Mouse (Mus musculus) myocyte (in vitro differentiated cells): ENCODE measurements at regions not wholly inside any gene's neighbourhood (a gene's known extent, or its start where the extent isn't known, plus 50 kb on each side); places are given as distances from the start of the nearest gene placed in this dataset.

Experiments used
- H3K27me3 ChIP-seq: one replicate; pipeline ENCODE4 v1.6.1; 2011; ENCODE audit not compliant: control insufficient read depth, insufficient read depth, insufficient read length
- H3K36me3 ChIP-seq: one replicate; pipeline ENCODE4 v1.6.1; 2011; ENCODE audit not compliant: control insufficient read depth, insufficient read depth
- H3K4me2 ChIP-seq: one replicate; pipeline ENCODE4 v1.6.1; 2011; ENCODE audit warnings: low read depth, control low read depth
- H3K4me3 ChIP-seq: one replicate; pipeline ENCODE4 v1.5.1; 2011; ENCODE audit warnings: mild to moderate bottlenecking, control low read depth, moderate library complexity
- H3K79me2 ChIP-seq: one replicate; pipeline ENCODE4 v1.6.1; 2011; ENCODE audit not compliant: control insufficient read depth, insufficient read depth
- H3ac ChIP-seq: one replicate; pipeline ENCODE4 v1.6.1; 2011; ENCODE audit not compliant: control insufficient read depth, insufficient read length
- CEBPB ChIP-seq: IDR thresholded peaks from 2 replicates; pipeline ENCODE4 v1.6.1; 2011; ENCODE audit warnings: mild to moderate bottlenecking, moderate library complexity; ENCODE audit not compliant: poor library complexity, insufficient read depth, severe bottlenecking
- E2F4 ChIP-seq: IDR thresholded peaks from one replicate; pipeline ENCODE4 v1.6.1; 2011; ENCODE audit warnings: mild to moderate bottlenecking, control low read depth, moderate library complexity; ENCODE audit not compliant: insufficient read depth
- MAX ChIP-seq: IDR thresholded peaks from one replicate; pipeline ENCODE4 v1.6.1; 2011; ENCODE audit warnings: low read depth, mild to moderate bottlenecking, control low read depth
- MYOD1 ChIP-seq, 3 experiments: IDR thresholded peaks; one replicate each; pipeline ENCODE4 v1.6.1; 2011; ENCODE audit warnings: control low read depth in 2 of 3, low read depth in 2 of 3, mild to moderate bottlenecking in 2 of 3, moderate library complexity in 1 of 3; ENCODE audit not compliant: insufficient read length in 2 of 3, control insufficient read depth in 1 of 3
- MYOG ChIP-seq, 3 experiments: IDR thresholded peaks; one replicate each; pipeline ENCODE4 v1.6.1; 2011; ENCODE audit warnings: control low read depth in 2 of 3, low read depth in 2 of 3, mild to moderate bottlenecking in 2 of 3; ENCODE audit not compliant: insufficient read length in 2 of 3, control insufficient read depth in 1 of 3, insufficient read depth in 1 of 3
- POLR2A ChIP-seq: IDR thresholded peaks from one replicate; pipeline ENCODE4 v1.6.1; 2011; ENCODE audit warnings: low read depth, mild to moderate bottlenecking, control low read depth, moderate library complexity; ENCODE audit not compliant: insufficient read length
- POLR2AphosphoS2 ChIP-seq: IDR thresholded peaks from one replicate; pipeline ENCODE4 v1.6.1; 2011; ENCODE audit warnings: low read depth, control low read depth; ENCODE audit not compliant: insufficient read length
- REST ChIP-seq: IDR thresholded peaks from one replicate; pipeline ENCODE4 v1.6.1; 2011; ENCODE audit warnings: mild to moderate bottlenecking, control low read depth, moderate library complexity; ENCODE audit not compliant: insufficient read depth, insufficient read length
- SRF ChIP-seq: IDR thresholded peaks from one replicate; pipeline ENCODE4 v1.6.1; 2011; ENCODE audit warnings: low read depth; ENCODE audit not compliant: control insufficient read depth, insufficient read length
- TCF12 ChIP-seq: IDR thresholded peaks from one replicate; pipeline ENCODE4 v1.6.1; 2011; ENCODE audit warnings: mild to moderate bottlenecking, control low read depth; ENCODE audit not compliant: poor library complexity, insufficient read depth, severe bottlenecking
- TCF3 ChIP-seq: IDR thresholded peaks from one replicate; pipeline ENCODE4 v1.6.1; 2011; ENCODE audit warnings: low read depth, control low read depth; ENCODE audit not compliant: insufficient read length
- USF1 ChIP-seq: IDR thresholded peaks from one replicate; pipeline ENCODE4 v1.6.1; 2011; ENCODE audit warnings: low read depth, mild to moderate bottlenecking, control low read depth, moderate library complexity

- Histone ChIP-seq H3K4me3 (no peak overlapping the region), H3K4me2 (no peak overlapping the region), H3K27me3 (no peaks in the 10 kb centered on the region), H3ac (no peak overlapping the region), H3K36me3 (no peaks in the 10 kb centered on the region), H3K79me2 (no peaks in the 10 kb centered on the region)
- no peak for TF ChIP-seq POLR2A
These were observed 205.3 kb upstream of the Onecut1 start for GRCm38 (mm10) chr9:74656392-74656791.

- H3K36me3 ChIP-seq = no peaks in the 10 kb centered on the region
- TF ChIP-seq TCF12 (no peak), CEBPB (no peak), POLR2A (no peak), REST (no peak), USF1 (no peak), MYOG (IDR thresholded peaks at IDR 0.05; ENCODE audit: control insufficient read depth in 1 of 3, insufficient read depth in 1 of 3, insufficient read length in 2 of 3, low read depth in 2 of 3) (no peak), SRF (no peak), TCF3 (no peak), MAX (no peak)
- H3K27me3 ChIP-seq = no peaks in the 10 kb centered on the region
- no peaks in the 10 kb centered on the region for H3K79me2 ChIP-seq
- H3K4me3 ChIP-seq = no peak overlapping the region
- H3K4me2 ChIP-seq = no peak overlapping the region
- no peak overlapping the region for H3ac ChIP-seq
These were observed 190.3 kb upstream of the Onecut1 start for GRCm38 (mm10) chr9:74671356-74671952.

DNA sequence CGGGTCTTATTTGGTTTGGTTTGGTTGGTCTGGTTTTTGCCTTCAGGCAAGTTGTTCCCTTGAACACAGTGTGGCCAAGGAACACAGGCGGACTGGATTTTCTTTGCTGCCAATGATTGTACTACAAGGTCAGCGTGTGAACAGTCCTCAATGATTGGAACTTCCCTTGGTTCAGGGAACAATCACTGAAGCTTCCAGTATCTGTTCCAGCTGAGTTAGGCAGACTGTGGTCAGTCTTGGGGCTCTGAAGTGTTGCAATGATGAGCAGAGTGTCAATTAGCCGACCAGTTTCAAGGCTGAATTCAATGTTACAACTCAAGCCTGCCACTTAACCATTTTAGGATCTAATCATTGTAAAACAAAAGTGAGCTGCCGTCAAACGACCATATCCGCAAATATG is 189.5 kb upstream of the Onecut1 start:
- no peak for TF ChIP-seq MYOG (IDR thresholded peaks at IDR 0.05; ENCODE audit: control insufficient read depth in 1 of 3, insufficient read depth in 1 of 3, insufficient read length in 2 of 3, low read depth in 2 of 3)
- no peak for TF ChIP-seq CEBPB
- TF ChIP-seq USF1 = no peak
- no peak for TF ChIP-seq REST
- no peak for TF ChIP-seq MYOD1 (IDR thresholded peaks at IDR 0.05; ENCODE audit: control insufficient read depth in 1 of 3, insufficient read length in 2 of 3, low read depth in 2 of 3)
- no peak for TF ChIP-seq MAX
- no peak overlapping the region for H3ac ChIP-seq
- H3K27me3 ChIP-seq = no peaks in the 10 kb centered on the region
- no peaks in the 10 kb centered on the region for H3K36me3 ChIP-seq
- no peak overlapping the region for H3K4me3 ChIP-seq
- no peaks in the 10 kb centered on the region for H3K79me2 ChIP-seq
- H3K4me2 ChIP-seq = no peak overlapping the region

- TF ChIP-seq POLR2AphosphoS2 = no peak
- no peak for TF ChIP-seq CEBPB
- TF ChIP-seq REST = no peak
- no peak for TF ChIP-seq MAX
- TF ChIP-seq MYOG (IDR thresholded peaks at IDR 0.05; ENCODE audit: control insufficient read depth in 1 of 3, insufficient read depth in 1 of 3, insufficient read length in 2 of 3, low read depth in 2 of 3) = no peak
- TF ChIP-seq E2F4 = no peak
- TF ChIP-seq TCF3 = no peak
- no peak for TF ChIP-seq MYOD1 (IDR thresholded peaks at IDR 0.05; ENCODE audit: control insufficient read depth in 1 of 3, insufficient read length in 2 of 3, low read depth in 2 of 3)
- TF ChIP-seq USF1 = no peak
These were observed 163.5 kb upstream of the Onecut1 start for GRCm38 (mm10) chr9:74698229-74698628.

DNA sequence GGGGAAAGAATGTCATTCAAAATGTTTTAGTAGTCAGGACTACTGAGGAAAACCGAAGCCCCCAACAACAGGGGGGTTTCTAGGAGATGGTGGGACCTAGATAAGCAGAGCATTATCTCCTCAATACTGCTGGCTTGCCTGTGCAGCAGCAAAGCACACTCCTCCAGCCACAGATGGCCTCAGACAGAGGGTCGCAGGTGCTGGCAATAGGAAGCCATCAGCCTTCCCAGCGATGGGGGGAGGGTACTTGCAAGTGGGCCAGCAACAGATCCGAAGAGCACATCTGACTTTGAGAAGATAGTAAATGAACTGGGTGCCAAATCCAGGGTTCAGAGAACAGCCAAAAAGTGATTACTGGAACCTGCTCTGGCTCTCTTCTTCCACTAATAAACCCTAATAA is 156.0 kb upstream of the Onecut1 start:
- Histone ChIP-seq H3K4me3 (no peak overlapping the region), H3K27me3 (no peaks in the 10 kb centered on the region), H3K36me3 (no peaks in the 10 kb centered on the region), H3K4me2 (no peak overlapping the region), H3ac (no peak overlapping the region), H3K79me2 (no peaks in the 10 kb centered on the region)
- no peak for TF ChIP-seq TCF3
- TF ChIP-seq E2F4 = no peak
- no peak for TF ChIP-seq TCF12
- no peak for TF ChIP-seq REST
- no peak for TF ChIP-seq POLR2AphosphoS2
- TF ChIP-seq USF1 = no peak
- TF ChIP-seq CEBPB = no peak
- TF ChIP-seq MYOG (IDR thresholded peaks at IDR 0.05; ENCODE audit: control insufficient read depth in 1 of 3, insufficient read depth in 1 of 3, insufficient read length in 2 of 3, low read depth in 2 of 3) = no peak
- no peak for TF ChIP-seq SRF
- no peak for TF ChIP-seq POLR2A
- TF ChIP-seq MYOD1 (IDR thresholded peaks at IDR 0.05; ENCODE audit: control insufficient read depth in 1 of 3, insufficient read length in 2 of 3, low read depth in 2 of 3) = no peak
- no peak for TF ChIP-seq MAX

More at GRCm38 (mm10) chr9:74698229-74698628, 163.5 kb upstream of the Onecut1 start:
- no peaks in the 10 kb centered on the region for H3K79me2 ChIP-seq
- no peak overlapping the region for H3ac ChIP-seq
- H3K4me3 ChIP-seq = no peak overlapping the region
- H3K4me2 ChIP-seq = no peak overlapping the region
- no peaks in the 10 kb centered on the region for H3K27me3 ChIP-seq
- H3K36me3 ChIP-seq = no peaks in the 10 kb centered on the region

- TF ChIP-seq MAX (no peak), CEBPB (no peak), SRF (no peak), TCF3 (no peak), POLR2AphosphoS2 (no peak), REST (no peak), E2F4 (no peak), MYOD1 (IDR thresholded peaks at IDR 0.05; ENCODE audit: control insufficient read depth in 1 of 3, insufficient read length in 2 of 3, low read depth in 2 of 3) (no peak), USF1 (no peak), MYOG (IDR thresholded peaks at IDR 0.05; ENCODE audit: control insufficient read depth in 1 of 3, insufficient read depth in 1 of 3, insufficient read length in 2 of 3, low read depth in 2 of 3) (no peak), TCF12 (no peak), POLR2A (no peak)
- no peak overlapping the region for H3K4me3 ChIP-seq
- H3K79me2 ChIP-seq = no peaks in the 10 kb centered on the region
- H3ac ChIP-seq = no peak overlapping the region
- H3K36me3 ChIP-seq = no peaks in the 10 kb centered on the region
- H3K4me2 ChIP-seq = no peak overlapping the region
- no peaks in the 10 kb centered on the region for H3K27me3 ChIP-seq
These were observed 154.1 kb upstream of the Onecut1 start for GRCm38 (mm10) chr9:74707608-74708007.
